In genomic region chr10:117100175-117100574, GRCm38 (mm10) we compare ENCODE assay signal across 27 mouse cellular contexts. TPM values are rescaled to one million over a fixed set of nuclear protein-coding genes. Genes with fewer than 3 reads are reported as not detected.
"Had no signal": no experiment of that assay in that cellular context is flagged by ENCODE, and none has a peak within 500 bp of the region (broad histone marks: within the 10 kb centered on the region; RNA-seq: fewer than 3 reads in every experiment).

No protein-coding gene starts in this region.

- H3K4me3 ChIP-seq: intestine, embryonic 15.5 days; kidney, embryonic 15.5 days; left cerebral cortex, adult 2 months; limb, embryonic 10.5 days; limb, embryonic 13.5 days; midbrain, embryonic 15.5 days had no signal

- H3K9ac ChIP-seq: intestine, embryonic 15.5 days; kidney, embryonic 15.5 days; limb, embryonic 13.5 days; midbrain, embryonic 15.5 days had no signal

- H3K27ac ChIP-seq: intestine, embryonic 15.5 days; kidney, embryonic 15.5 days; left cerebral cortex, adult 2 months; limb, embryonic 10.5 days; limb, embryonic 13.5 days; midbrain, embryonic 15.5 days; stomach, postnatal 0 days had no signal

- H3K4me2 ChIP-seq: intestine, embryonic 15.5 days; kidney, embryonic 15.5 days; limb, embryonic 13.5 days; midbrain, embryonic 11.5 days; midbrain, embryonic 15.5 days had no signal

- DNase-seq: kidney, adult 11 months; kidney, adult 8-10 months; kidney, postnatal 10 days; kidney, postnatal 36 days; layer of hippocampus, postnatal 36 days; lung, adult 2 months; lung, postnatal 14 days; lung, postnatal 4 days; right cerebral cortex, postnatal 14 days; right cerebral cortex, postnatal 4 days; thymus, adult 2 months; thymus, postnatal 14 days; thymus, postnatal 4 days had no signal

- H3K36me3 ChIP-seq: intestine, embryonic 15.5 days; midbrain, embryonic 15.5 days had no signal

- H3K9me3 ChIP-seq: intestine, embryonic 15.5 days; kidney, embryonic 15.5 days; limb, embryonic 10.5 days; limb, embryonic 13.5 days; midbrain, embryonic 15.5 days had no signal

- H3K27me3 ChIP-seq: intestine, embryonic 15.5 days; kidney, embryonic 15.5 days; limb, embryonic 13.5 days; midbrain, embryonic 15.5 days had no signal

- ATAC-seq: intestine, embryonic 15.5 days; midbrain, embryonic 15.5 days had no signal

RNA-seq across cellular contexts. Expression of gene Lrrc10, which starts 55.0 kb away (rescaled TPM):
- total RNA-seq: left cerebral cortex, adult 2 months; liver, adult 2 months; megakaryocyte progenitor cell, adult 5-6 weeks; megakaryocyte-erythroid progenitor cell, adult 5-6 weeks had no signal
- polyA plus RNA-seq: intestine, embryonic 15.5 days; kidney, embryonic 15.5 days; limb, embryonic 10.5 days; limb, embryonic 13.5 days; liver, adult 2 months; midbrain, embryonic 11.5 days; midbrain, embryonic 15.5 days; neural tube, embryonic 11.5 days; neural tube, embryonic 14.5 days; stomach, embryonic 14.5 days; stomach, postnatal 0 days had no signal
